Mouse (Mus musculus): ENCODE data around the gene Ptprn2. TPM values are rescaled to one million over a fixed set of nuclear protein-coding genes. Genes with fewer than 3 reads are reported as not detected.

The Ptprn2 gene
- polyA plus RNA-seq, 1 experiment: 0.37 TPM

DNA sequence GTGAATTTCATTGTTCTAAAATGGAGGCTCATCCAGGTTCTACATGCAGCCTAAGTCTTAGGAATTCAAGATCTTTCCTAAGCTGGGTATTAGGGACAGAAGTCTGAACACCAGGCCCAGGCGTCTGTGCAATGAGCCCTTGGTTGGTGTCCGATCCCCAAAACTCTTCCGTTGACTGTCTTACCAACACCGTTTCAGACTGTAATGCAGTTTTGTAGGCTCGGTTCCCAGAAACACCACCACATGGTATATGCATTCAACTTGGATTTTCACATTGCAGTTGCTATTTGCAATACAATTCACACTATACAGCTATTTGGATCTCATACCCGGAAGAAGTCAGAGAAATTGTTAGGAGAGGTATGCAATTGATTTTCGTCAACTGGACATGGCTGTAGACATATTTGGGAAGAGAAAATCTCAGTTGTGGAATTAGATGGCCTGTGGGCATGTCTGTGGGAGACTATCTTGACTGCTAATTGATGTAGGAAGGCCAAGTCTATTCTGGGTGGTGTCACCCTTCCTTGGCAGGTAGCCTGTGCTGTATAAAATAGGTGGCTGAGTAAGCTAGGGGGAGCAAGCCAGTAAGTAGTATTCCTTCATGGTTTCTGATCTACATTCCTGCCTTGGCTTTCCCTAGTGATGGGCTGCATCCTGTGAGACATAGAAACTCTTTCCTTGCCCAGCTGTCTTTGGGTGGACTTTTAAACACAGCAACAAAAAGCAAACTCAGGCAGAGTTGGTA is 109.5 kb downstream of the Ptprn2 start:
- H3K36me3 ChIP-seq (ENCODE audit: control insufficient read depth, insufficient read depth, low read length, poor library complexity, severe bottlenecking): no peaks in the 10 kb centered on the region
- no peak overlapping the region for H3K4me3 ChIP-seq (ENCODE audit: low read depth, low read length)
- no peak for TF ChIP-seq CTCF (IDR thresholded peaks at IDR 0.05; ENCODE audit: low read depth, low read length)
- TF ChIP-seq EP300 (IDR thresholded peaks at IDR 0.05; ENCODE audit: insufficient read depth, low read depth, low read length): no peak
- no peak for TF ChIP-seq POLR2A (IDR thresholded peaks at IDR 0.05; ENCODE audit: insufficient read depth, low read length)
- no peak overlapping the region for H3K27ac ChIP-seq (ENCODE audit: insufficient read depth, low read length)
- H3K4me1 ChIP-seq (ENCODE audit: control insufficient read depth, insufficient read depth, low read length): no peaks in the 10 kb centered on the region
- H3K9me3 ChIP-seq (replicated peaks; ENCODE audit: control insufficient read depth, insufficient read depth, low read length, poor library complexity, severe bottlenecking): no peaks in the 10 kb centered on the region
- no peak overlapping the region for H3K9ac ChIP-seq (ENCODE audit: low read depth, poor library complexity, severe bottlenecking)
- no peaks in the 10 kb centered on the region for H3K27me3 ChIP-seq (ENCODE audit: control insufficient read depth, insufficient read depth, low read length, poor library complexity, severe bottlenecking)

DNA sequence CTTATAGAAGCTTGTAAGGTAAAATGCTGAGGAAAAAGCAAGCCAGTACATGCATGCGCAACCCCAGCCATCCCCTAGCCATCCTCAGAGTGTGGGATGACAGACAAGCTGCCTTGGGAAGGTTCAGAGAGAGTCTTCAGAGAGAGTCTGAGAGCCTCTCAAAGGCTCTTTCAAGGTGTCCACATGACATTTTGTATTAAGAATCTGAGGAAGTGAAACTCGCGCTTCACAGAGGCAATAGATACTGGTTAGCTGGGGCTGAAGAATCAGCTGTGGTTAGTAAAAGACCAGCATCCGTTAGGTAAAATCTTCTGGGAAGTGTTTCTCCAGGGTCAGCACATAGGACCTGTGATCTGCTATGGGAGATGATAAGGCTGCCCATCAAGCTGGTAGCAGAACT is 110.2 kb downstream of the Ptprn2 start:
- H3K27me3 ChIP-seq (ENCODE audit: control insufficient read depth, insufficient read depth, low read length, poor library complexity, severe bottlenecking): no peaks in the 10 kb centered on the region
- H3K36me3 ChIP-seq (ENCODE audit: control insufficient read depth, insufficient read depth, low read length, poor library complexity, severe bottlenecking): no peaks in the 10 kb centered on the region
- no peak overlapping the region for H3K27ac ChIP-seq (ENCODE audit: insufficient read depth, low read length)
- H3K4me1 ChIP-seq (ENCODE audit: control insufficient read depth, insufficient read depth, low read length): no peaks in the 10 kb centered on the region
- TF ChIP-seq POLR2A (IDR thresholded peaks at IDR 0.05; ENCODE audit: insufficient read depth, low read length) (no peak), EP300 (IDR thresholded peaks at IDR 0.05; ENCODE audit: insufficient read depth, low read depth, low read length) (no peak), CTCF (IDR thresholded peaks at IDR 0.05; ENCODE audit: low read depth, low read length) (no peak)
- no peak overlapping the region for H3K9ac ChIP-seq (ENCODE audit: low read depth, poor library complexity, severe bottlenecking)
- H3K9me3 ChIP-seq (replicated peaks; ENCODE audit: control insufficient read depth, insufficient read depth, low read length, poor library complexity, severe bottlenecking): no peaks in the 10 kb centered on the region
- no peak overlapping the region for H3K4me3 ChIP-seq (ENCODE audit: low read depth, low read length)

DNA sequence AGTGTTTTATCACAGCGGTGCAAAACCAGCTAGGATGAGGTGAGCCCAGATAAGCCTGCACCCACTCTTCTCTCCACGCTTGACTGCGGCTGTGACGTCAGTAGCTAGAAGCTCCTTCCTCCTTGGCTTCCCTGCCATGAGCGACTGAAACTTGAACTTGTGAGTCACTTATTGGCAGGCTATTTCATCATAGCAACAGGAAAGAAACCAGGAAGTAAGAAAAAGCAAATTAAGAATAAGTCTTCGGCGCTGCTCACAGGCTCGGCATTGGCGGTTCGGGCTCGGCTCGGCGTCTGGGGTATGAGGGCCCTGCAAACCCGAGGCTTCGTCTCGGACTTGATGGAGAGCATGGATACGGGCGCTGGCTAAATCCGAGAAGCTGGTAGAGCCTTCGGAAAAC is 111.5 kb downstream of the Ptprn2 start:
- Histone ChIP-seq H3K27me3 (ENCODE audit: control insufficient read depth, insufficient read depth, low read length, poor library complexity, severe bottlenecking) (no peaks in the 10 kb centered on the region), H3K9ac (ENCODE audit: low read depth, poor library complexity, severe bottlenecking) (no peak overlapping the region), H3K4me3 (ENCODE audit: low read depth, low read length) (no peak overlapping the region), H3K4me1 (ENCODE audit: control insufficient read depth, insufficient read depth, low read length) (no peaks in the 10 kb centered on the region), H3K9me3 (replicated peaks; ENCODE audit: control insufficient read depth, insufficient read depth, low read length, poor library complexity, severe bottlenecking) (no peaks in the 10 kb centered on the region), H3K27ac (ENCODE audit: insufficient read depth, low read length) (no peak overlapping the region), H3K36me3 (ENCODE audit: control insufficient read depth, insufficient read depth, low read length, poor library complexity, severe bottlenecking) (no peaks in the 10 kb centered on the region)
- TF ChIP-seq POLR2A (IDR thresholded peaks at IDR 0.05; ENCODE audit: insufficient read depth, low read length): no peak
- TF ChIP-seq CTCF (IDR thresholded peaks at IDR 0.05; ENCODE audit: low read depth, low read length): no peak
- TF ChIP-seq EP300 (IDR thresholded peaks at IDR 0.05; ENCODE audit: insufficient read depth, low read depth, low read length): no peak

DNA sequence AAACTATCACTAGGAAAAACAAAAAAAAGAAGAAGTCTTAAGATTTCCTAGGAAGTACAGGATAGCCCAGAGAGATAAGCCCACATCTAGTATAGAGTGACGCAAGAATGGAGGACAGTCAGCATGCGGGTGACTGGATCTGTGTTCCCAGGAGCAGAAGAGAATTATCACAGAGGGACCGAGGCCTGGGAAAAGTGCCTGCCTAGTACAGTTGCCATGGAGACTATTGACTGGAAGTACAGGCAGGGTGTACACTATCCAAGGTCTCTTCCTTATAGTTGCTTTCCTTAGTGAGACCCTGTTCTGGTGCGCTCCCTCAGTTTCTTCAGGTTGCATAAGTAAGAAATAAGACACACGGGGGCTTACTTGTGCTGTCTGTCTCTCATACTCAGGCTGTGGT is 112.2 kb downstream of the Ptprn2 start:
- no peaks in the 10 kb centered on the region for H3K9me3 ChIP-seq (replicated peaks; ENCODE audit: control insufficient read depth, insufficient read depth, low read length, poor library complexity, severe bottlenecking)
- no peaks in the 10 kb centered on the region for H3K27me3 ChIP-seq (ENCODE audit: control insufficient read depth, insufficient read depth, low read length, poor library complexity, severe bottlenecking)
- TF ChIP-seq CTCF (IDR thresholded peaks at IDR 0.05; ENCODE audit: low read depth, low read length): no peak
- TF ChIP-seq EP300 (IDR thresholded peaks at IDR 0.05; ENCODE audit: insufficient read depth, low read depth, low read length): no peak
- TF ChIP-seq POLR2A (IDR thresholded peaks at IDR 0.05; ENCODE audit: insufficient read depth, low read length): no peak
- no peak overlapping the region for H3K9ac ChIP-seq (ENCODE audit: low read depth, poor library complexity, severe bottlenecking)
- H3K36me3 ChIP-seq (ENCODE audit: control insufficient read depth, insufficient read depth, low read length, poor library complexity, severe bottlenecking): no peaks in the 10 kb centered on the region
- no peak overlapping the region for H3K4me3 ChIP-seq (ENCODE audit: low read depth, low read length)
- no peak overlapping the region for H3K27ac ChIP-seq (ENCODE audit: insufficient read depth, low read length)
- no peaks in the 10 kb centered on the region for H3K4me1 ChIP-seq (ENCODE audit: control insufficient read depth, insufficient read depth, low read length)

DNA sequence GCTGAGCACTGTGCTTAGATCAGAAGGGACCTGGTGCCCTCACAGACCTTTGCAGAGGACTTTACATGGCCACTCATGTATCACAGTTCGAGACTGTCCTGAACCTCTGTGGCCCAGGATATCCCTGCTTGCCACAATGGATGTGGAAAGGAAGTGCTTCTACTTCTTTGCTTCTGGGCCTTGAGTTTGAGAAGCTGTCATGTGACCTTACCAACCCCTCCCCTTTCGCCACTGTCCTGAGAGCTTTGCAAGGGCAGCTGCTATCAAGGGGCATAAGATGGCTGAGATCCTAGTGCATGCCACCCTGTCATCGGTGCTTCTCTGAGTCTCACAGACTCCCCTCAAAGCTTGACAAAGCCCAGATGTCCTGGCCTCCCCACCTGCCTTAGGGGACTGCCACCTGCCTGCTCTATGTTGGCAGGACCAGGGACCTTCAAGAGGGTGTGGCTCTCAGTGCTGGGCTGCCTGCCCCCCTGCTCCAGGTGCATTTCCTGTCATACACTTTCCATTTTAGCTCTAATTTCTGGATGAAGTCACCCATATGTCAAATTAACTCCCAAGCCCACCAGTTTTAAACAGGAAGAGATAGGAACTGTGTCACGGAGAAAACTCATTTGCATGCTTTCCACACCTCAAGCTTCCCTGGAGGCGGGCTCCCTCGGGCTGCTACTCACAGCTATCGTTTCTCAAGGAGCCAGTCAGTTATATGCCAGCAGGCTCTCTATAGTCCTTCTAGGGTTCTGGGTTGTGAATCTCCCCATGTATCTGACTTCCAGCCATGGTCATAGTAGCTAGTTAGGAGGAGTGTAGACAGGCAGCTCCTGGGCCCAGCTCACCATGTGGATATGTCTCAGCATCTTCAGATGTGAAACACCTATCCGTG is 112.8 kb downstream of the Ptprn2 start:
- H3K27me3 ChIP-seq (ENCODE audit: control insufficient read depth, insufficient read depth, low read length, poor library complexity, severe bottlenecking): no peaks in the 10 kb centered on the region
- no peak for TF ChIP-seq POLR2A (IDR thresholded peaks at IDR 0.05; ENCODE audit: insufficient read depth, low read length)
- TF ChIP-seq EP300 (IDR thresholded peaks at IDR 0.05; ENCODE audit: insufficient read depth, low read depth, low read length): no peak
- TF ChIP-seq CTCF (IDR thresholded peaks at IDR 0.05; ENCODE audit: low read depth, low read length): no peak

DNA sequence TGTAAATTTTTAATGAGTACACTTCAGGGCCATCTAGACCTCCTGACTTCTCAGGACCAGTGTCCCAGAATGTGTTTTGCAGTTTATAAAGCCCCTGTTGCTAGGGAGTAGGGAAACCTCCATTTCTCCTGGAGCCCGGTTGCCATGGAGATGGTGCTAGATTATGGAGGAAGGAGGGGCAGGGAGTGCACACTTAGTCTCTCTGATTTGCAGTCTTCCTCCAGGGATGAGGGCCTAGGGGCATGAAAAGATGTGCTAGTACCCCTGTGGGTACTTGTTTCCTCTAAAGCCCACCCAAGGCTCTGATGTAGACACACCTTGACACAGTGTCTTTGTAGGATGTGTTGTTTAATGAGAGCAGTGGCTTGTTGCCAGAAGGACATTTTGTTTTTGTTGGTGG is 114.0 kb downstream of the Ptprn2 start:
- Histone ChIP-seq H3K36me3 (ENCODE audit: control insufficient read depth, insufficient read depth, low read length, poor library complexity, severe bottlenecking) (no peaks in the 10 kb centered on the region), H3K9me3 (replicated peaks; ENCODE audit: control insufficient read depth, insufficient read depth, low read length, poor library complexity, severe bottlenecking) (no peaks in the 10 kb centered on the region), H3K9ac (ENCODE audit: low read depth, poor library complexity, severe bottlenecking) (no peak overlapping the region), H3K27me3 (ENCODE audit: control insufficient read depth, insufficient read depth, low read length, poor library complexity, severe bottlenecking) (no peaks in the 10 kb centered on the region), H3K4me3 (ENCODE audit: low read depth, low read length) (no peak overlapping the region), H3K4me1 (ENCODE audit: control insufficient read depth, insufficient read depth, low read length) (no peaks in the 10 kb centered on the region), H3K27ac (ENCODE audit: insufficient read depth, low read length) (no peak overlapping the region)
- TF ChIP-seq CTCF (IDR thresholded peaks at IDR 0.05; ENCODE audit: low read depth, low read length): no peak
- no peak for TF ChIP-seq POLR2A (IDR thresholded peaks at IDR 0.05; ENCODE audit: insufficient read depth, low read length)
- no peak for TF ChIP-seq EP300 (IDR thresholded peaks at IDR 0.05; ENCODE audit: insufficient read depth, low read depth, low read length)

More for the DNA sequence above, 112.8 kb downstream of the Ptprn2 start:
- Histone ChIP-seq H3K9ac (ENCODE audit: low read depth, poor library complexity, severe bottlenecking) (no peak overlapping the region), H3K36me3 (ENCODE audit: control insufficient read depth, insufficient read depth, low read length, poor library complexity, severe bottlenecking) (no peaks in the 10 kb centered on the region), H3K4me3 (ENCODE audit: low read depth, low read length) (no peak overlapping the region), H3K9me3 (replicated peaks; ENCODE audit: control insufficient read depth, insufficient read depth, low read length, poor library complexity, severe bottlenecking) (no peaks in the 10 kb centered on the region), H3K27ac (ENCODE audit: insufficient read depth, low read length) (no peak overlapping the region), H3K4me1 (ENCODE audit: control insufficient read depth, insufficient read depth, low read length) (no peaks in the 10 kb centered on the region)

Measured in ES-Bruce4 (cell line).